Mouse (Mus musculus): ENCODE results near the gene Siah2. TPM values are rescaled to one million over a fixed set of nuclear protein-coding genes. Genes with fewer than 3 reads are reported as not detected.

Gene Siah2
- polyA plus RNA-seq, 1 experiment from 2014 or later: 12.2 TPM

GRCm38 (mm10) chr3:58695044-58695443 is 2.8 kb upstream of the Siah2 start:
- ATAC-seq (ENCODE audit: low FRiP score): no peak
- Histone ChIP-seq H3K27ac (replicated peaks) (no peak overlapping the region), H3K4me3 (replicated peaks) (no peak overlapping the region), H3K4me1 (peaks cover 13% of the 10 kb centered on the region), H3K9me3 (replicated peaks) (no peaks in the 10 kb centered on the region), H3K4me2 (no peak overlapping the region), H3K36me3 (no peaks in the 10 kb centered on the region), H3K27me3 (replicated peaks) (no peaks in the 10 kb centered on the region), H3K9ac (replicated peaks) (no peak overlapping the region)
- 81% methylated on average over 1 of the region's 1 CpGs for WGBS

- Histone ChIP-seq H3K4me1 (peaks cover 30% of the 10 kb centered on the region), H3K9me3 (replicated peaks) (no peaks in the 10 kb centered on the region), H3K36me3 (no peaks in the 10 kb centered on the region), H3K4me2 (no peak overlapping the region), H3K27ac (replicated peaks) (no peak overlapping the region), H3K9ac (replicated peaks) (no peak overlapping the region), H3K4me3 (replicated peaks) (no peak overlapping the region), H3K27me3 (replicated peaks) (no peaks in the 10 kb centered on the region)
- WGBS: 85% methylated on average over 7 of the region's 7 CpGs
- ATAC-seq (ENCODE audit: low FRiP score): no peak
Measured at GRCm38 (mm10) chr3:58693331-58693730, 1.1 kb upstream of the Siah2 start.

GRCm38 (mm10) chr3:58691374-58691939 is 743 bp downstream of the Siah2 start:
- under 1% methylated on average over 56 of the region's 65 CpGs for WGBS
- Histone ChIP-seq H3K27ac (replicated peaks) (peak overlapping the region; percentile 91), H3K36me3 (no peaks in the 10 kb centered on the region), H3K27me3 (replicated peaks) (no peaks in the 10 kb centered on the region), H3K4me1 (peaks cover 37% of the 10 kb centered on the region), H3K9me3 (replicated peaks) (no peaks in the 10 kb centered on the region), H3K4me3 (replicated peaks) (peak overlapping the region; percentile 88), H3K9ac (replicated peaks) (peak overlapping the region; percentile 88), H3K4me2 (peak overlapping the region; percentile 82)
- peak; percentile 37 for ATAC-seq (ENCODE audit: low FRiP score)

- WGBS: under 1% methylated on average over 23 of the region's 24 CpGs
- H3K27me3 ChIP-seq (replicated peaks): no peaks in the 10 kb centered on the region
- peak overlapping the region; percentile 82 for H3K4me2 ChIP-seq
- peak; percentile 36; the same call in 1 of the 2 replicates for ATAC-seq (ENCODE audit: low FRiP score)
- peaks cover 37% of the 10 kb centered on the region for H3K4me1 ChIP-seq
- H3K9ac ChIP-seq (replicated peaks): peak overlapping the region; percentile 88
- no peaks in the 10 kb centered on the region for H3K9me3 ChIP-seq (replicated peaks)
- H3K36me3 ChIP-seq: no peaks in the 10 kb centered on the region
- H3K4me3 ChIP-seq (replicated peaks): peak overlapping the region; percentile 88
- H3K27ac ChIP-seq (replicated peaks): peak overlapping the region; percentile 91
Measured at GRCm38 (mm10) chr3:58690619-58691373, 1.4 kb downstream of the Siah2 start.

GRCm38 (mm10) chr3:58689721-58690120 is 2.5 kb downstream of the Siah2 start:
- no peak for ATAC-seq (ENCODE audit: low FRiP score)
- Histone ChIP-seq H3K4me2 (peak overlapping the region; percentile 82), H3K4me3 (replicated peaks) (peak overlapping the region; percentile 88; the same call in 1 of the 2 replicates), H3K9me3 (replicated peaks) (no peaks in the 10 kb centered on the region), H3K27me3 (replicated peaks) (no peaks in the 10 kb centered on the region), H3K36me3 (no peaks in the 10 kb centered on the region), H3K9ac (replicated peaks) (no peak overlapping the region), H3K27ac (replicated peaks) (no peak overlapping the region), H3K4me1 (peaks cover 37% of the 10 kb centered on the region)
- 42% methylated on average over 3 of the region's 3 CpGs for WGBS

- 77% methylated on average over 7 of the region's 7 CpGs for WGBS
- Histone ChIP-seq H3K4me2 (peak overlapping the region; percentile 82), H3K27ac (replicated peaks) (no peak overlapping the region), H3K9me3 (replicated peaks) (no peaks in the 10 kb centered on the region), H3K4me1 (peaks cover 37% of the 10 kb centered on the region), H3K36me3 (no peaks in the 10 kb centered on the region), H3K4me3 (replicated peaks) (no peak overlapping the region; the same call in 1 of the 2 replicates), H3K27me3 (replicated peaks) (no peaks in the 10 kb centered on the region), H3K9ac (replicated peaks) (no peak overlapping the region)
- ATAC-seq (ENCODE audit: low FRiP score): no peak
Measured at GRCm38 (mm10) chr3:58689105-58689504, 3.1 kb downstream of the Siah2 start.

GRCm38 (mm10) chr3:58688551-58688950 is 3.6 kb downstream of the Siah2 start:
- H3K4me3 ChIP-seq (replicated peaks): no peak overlapping the region
- no peaks in the 10 kb centered on the region for H3K36me3 ChIP-seq
- H3K9ac ChIP-seq (replicated peaks): no peak overlapping the region
- no peaks in the 10 kb centered on the region for H3K9me3 ChIP-seq (replicated peaks)
- H3K4me2 ChIP-seq: no peak overlapping the region
- no peaks in the 10 kb centered on the region for H3K27me3 ChIP-seq (replicated peaks)
- ATAC-seq (ENCODE audit: low FRiP score): no peak
- WGBS: 97% methylated on average over 4 of the region's 4 CpGs
- no peak overlapping the region for H3K27ac ChIP-seq (replicated peaks)
- peaks cover 37% of the 10 kb centered on the region for H3K4me1 ChIP-seq

- Histone ChIP-seq H3K27me3 (replicated peaks) (no peaks in the 10 kb centered on the region), H3K27ac (replicated peaks) (no peak overlapping the region), H3K4me3 (replicated peaks) (no peak overlapping the region), H3K4me2 (no peak overlapping the region), H3K9me3 (replicated peaks) (no peaks in the 10 kb centered on the region), H3K36me3 (no peaks in the 10 kb centered on the region), H3K4me1 (peaks cover 41% of the 10 kb centered on the region), H3K9ac (replicated peaks) (no peak overlapping the region)
- 75% methylated on average over 2 of the region's 2 CpGs for WGBS
- ATAC-seq (ENCODE audit: low FRiP score): no peak
Measured at GRCm38 (mm10) chr3:58686922-58687284, 5.3 kb downstream of the Siah2 start.

- Histone ChIP-seq H3K27ac (replicated peaks) (no peak overlapping the region), H3K9ac (replicated peaks) (no peak overlapping the region), H3K4me1 (peaks cover 41% of the 10 kb centered on the region), H3K27me3 (replicated peaks) (no peaks in the 10 kb centered on the region), H3K36me3 (no peaks in the 10 kb centered on the region), H3K9me3 (replicated peaks) (no peaks in the 10 kb centered on the region), H3K4me2 (no peak overlapping the region), H3K4me3 (replicated peaks) (no peak overlapping the region)
- no peak for ATAC-seq (ENCODE audit: low FRiP score)
- 89% methylated on average over 7 of the region's 7 CpGs for WGBS
Measured at GRCm38 (mm10) chr3:58686206-58686921, 5.8 kb downstream of the Siah2 start.

- no peak for ATAC-seq (ENCODE audit: low FRiP score)
- H3K4me3 ChIP-seq (replicated peaks): no peak overlapping the region
- H3K9ac ChIP-seq (replicated peaks): no peak overlapping the region
- H3K4me1 ChIP-seq: peaks cover 43% of the 10 kb centered on the region
- no peak overlapping the region for H3K27ac ChIP-seq (replicated peaks)
- 96% methylated on average over 3 of the region's 3 CpGs for WGBS
- H3K27me3 ChIP-seq (replicated peaks): no peaks in the 10 kb centered on the region
- H3K9me3 ChIP-seq (replicated peaks): no peaks in the 10 kb centered on the region
- no peaks in the 10 kb centered on the region for H3K36me3 ChIP-seq
- no peak overlapping the region for H3K4me2 ChIP-seq
Measured at GRCm38 (mm10) chr3:58685396-58685795, 6.8 kb downstream of the Siah2 start.

- H3K27ac ChIP-seq (replicated peaks): no peak overlapping the region
- no peak for ATAC-seq (ENCODE audit: low FRiP score)
- no peak overlapping the region for H3K9ac ChIP-seq (replicated peaks)
- H3K4me3 ChIP-seq (replicated peaks): no peak overlapping the region
- peaks cover 39% of the 10 kb centered on the region for H3K4me1 ChIP-seq
- no peaks in the 10 kb centered on the region for H3K9me3 ChIP-seq (replicated peaks)
- no peaks in the 10 kb centered on the region for H3K36me3 ChIP-seq
- WGBS: 89% methylated on average over 7 of the region's 7 CpGs
- no peaks in the 10 kb centered on the region for H3K27me3 ChIP-seq (replicated peaks)
- no peak overlapping the region for H3K4me2 ChIP-seq
Measured at GRCm38 (mm10) chr3:58683346-58683745, 8.9 kb downstream of the Siah2 start.

- H3K4me1 ChIP-seq: peaks cover 43% of the 10 kb centered on the region
- H3K9ac ChIP-seq (replicated peaks): no peak overlapping the region
- no peaks in the 10 kb centered on the region for H3K36me3 ChIP-seq
- H3K27ac ChIP-seq (replicated peaks): no peak overlapping the region
- no peak for ATAC-seq (ENCODE audit: low FRiP score)
- no peak overlapping the region for H3K4me2 ChIP-seq
- no peak overlapping the region for H3K4me3 ChIP-seq (replicated peaks)
- 78% methylated on average over 4 of the region's 4 CpGs for WGBS
- H3K9me3 ChIP-seq (replicated peaks): no peaks in the 10 kb centered on the region
- no peaks in the 10 kb centered on the region for H3K27me3 ChIP-seq (replicated peaks)
Measured at GRCm38 (mm10) chr3:58682336-58682735, 9.9 kb downstream of the Siah2 start.

Data from neural tube, embryonic 15.5 days (tissue).